Mouse (Mus musculus): Measurements from ENCODE around the gene Pomp. TPM values are rescaled to one million over a fixed set of nuclear protein-coding genes. Genes with fewer than 3 reads are reported as not detected.

Gene Pomp
- total RNA-seq, 2 experiments from 2014 or later = 149 to 163 TPM

- intact Hi-C loops (cut with DNase I) = loop anchor here (5.0 to 10.0 kb wide), 5 partner anchors 93 to 513 kb away; partner anchors contain the start of genes Flt1 and Flt3
- DNase-seq (ENCODE audit: extremely low spot score in 1 of 2, low spot score in 2 of 2) = no peak
These were observed 12.9 kb upstream of the Pomp start for GRCm38 (mm10) chr5:147847361-147847760.

- DNase-seq (ENCODE audit: extremely low spot score in 1 of 2, low spot score in 2 of 2) = peak; percentile 63 to 68
- intact Hi-C loops (cut with DNase I) = loop anchor here (5.0 to 10.0 kb wide), 5 partner anchors 94 to 514 kb away; partner anchors contain the start of genes Flt1 and Flt3
These were observed 11.9 kb upstream of the Pomp start for GRCm38 (mm10) chr5:147848164-147848863.

- no peak for DNase-seq (ENCODE audit: extremely low spot score in 1 of 2, low spot score in 2 of 2)
- intact Hi-C loops (cut with DNase I) = no loop called here
These were observed 10.1 kb upstream of the Pomp start for GRCm38 (mm10) chr5:147850194-147850593.

- no peak for DNase-seq (ENCODE audit: extremely low spot score in 1 of 2, low spot score in 2 of 2)
- intact Hi-C loops (cut with DNase I) = loop anchor here (10.0 kb wide), 1 partner anchor 85 kb away; no protein-coding TSS in a partner anchor
These were observed 199 bp upstream of the Pomp start for GRCm38 (mm10) chr5:147860076-147860448.

- intact Hi-C loops (cut with DNase I) = loop anchor here (10.0 kb wide), 1 partner anchor 76 kb away; no protein-coding TSS in a partner anchor
- DNase-seq (ENCODE audit: extremely low spot score in 1 of 2, low spot score in 2 of 2) = no peak
These were observed 8.4 kb downstream of the Pomp start for GRCm38 (mm10) chr5:147868674-147869073.

- intact Hi-C loops (cut with DNase I) = loop anchor here (10.0 kb wide), 1 partner anchor 75 kb away; no protein-coding TSS in a partner anchor
- DNase-seq (ENCODE audit: extremely low spot score in 1 of 2, low spot score in 2 of 2) = no peak
These were observed 9.3 kb downstream of the Pomp start for GRCm38 (mm10) chr5:147869568-147869967.

GRCm38 (mm10) chr5:147870296-147870695 is 10.0 kb downstream of the Pomp start:
- DNase-seq (ENCODE audit: extremely low spot score in 1 of 2, low spot score in 2 of 2) = no peak
- intact Hi-C loops (cut with DNase I) = loop anchor here (10.0 kb wide), 1 partner anchor 375 kb away; no protein-coding TSS in a partner anchor

GRCm38 (mm10) chr5:147871091-147871820 is 11.0 kb downstream of the Pomp start:
- intact Hi-C loops (cut with DNase I) = loop anchor here (10.0 kb wide), 1 partner anchor 374 kb away; no protein-coding TSS in a partner anchor
- DNase-seq (ENCODE audit: extremely low spot score in 1 of 2, low spot score in 2 of 2) = no peak

- intact Hi-C loops (cut with DNase I) = loop anchor here (10.0 kb wide), 1 partner anchor 370 kb away; no protein-coding TSS in a partner anchor
- DNase-seq (ENCODE audit: extremely low spot score in 1 of 2, low spot score in 2 of 2) = no peak
These were observed 14.3 kb downstream of the Pomp start for GRCm38 (mm10) chr5:147874491-147875065.

GRCm38 (mm10) chr5:147875210-147875609 is 14.9 kb downstream of the Pomp start:
- no peak for DNase-seq (ENCODE audit: extremely low spot score in 1 of 2, low spot score in 2 of 2)
- intact Hi-C loops (cut with DNase I) = loop anchor here (10.0 kb wide), 1 partner anchor 370 kb away; no protein-coding TSS in a partner anchor

GRCm38 (mm10) chr5:147877520-147877919 is 17.3 kb downstream of the Pomp start:
- peak in 1 of 2 experiments; percentile 49 for DNase-seq (ENCODE audit: extremely low spot score in 1 of 2, low spot score in 2 of 2)
- intact Hi-C loops (cut with DNase I) = loop anchor here (10.0 kb wide), 1 partner anchor 367 kb away; no protein-coding TSS in a partner anchor

GRCm38 (mm10) chr5:147879971-147880682 is 19.9 kb downstream of the Pomp start:
- intact Hi-C loops (cut with DNase I) = loop anchor here (10.0 kb wide), 1 partner anchor 365 kb away; no protein-coding TSS in a partner anchor
- no peak for DNase-seq (ENCODE audit: extremely low spot score in 1 of 2, low spot score in 2 of 2)

- intact Hi-C loops (cut with DNase I) = no loop called here
- no peak for DNase-seq (ENCODE audit: extremely low spot score in 1 of 2, low spot score in 2 of 2)
These were observed 23.3 kb downstream of the Pomp start for GRCm38 (mm10) chr5:147883581-147883980.

GRCm38 (mm10) chr5:147888313-147889297 is 28.3 kb downstream of the Pomp start:
- no peak for DNase-seq (ENCODE audit: extremely low spot score in 1 of 2, low spot score in 2 of 2)
- intact Hi-C loops (cut with DNase I) = no loop called here

GRCm38 (mm10) chr5:147892735-147893134 is 32.5 kb downstream of the Pomp start:
- no peak for DNase-seq (ENCODE audit: extremely low spot score in 1 of 2, low spot score in 2 of 2)
- intact Hi-C loops (cut with DNase I) = no loop called here

GRCm38 (mm10) chr5:147893143-147893542 is 32.9 kb downstream of the Pomp start:
- intact Hi-C loops (cut with DNase I) = no loop called here
- no peak for DNase-seq (ENCODE audit: extremely low spot score in 1 of 2, low spot score in 2 of 2)

GRCm38 (mm10) chr5:147893766-147894454 is 33.6 kb downstream of the Pomp start:
- intact Hi-C loops (cut with DNase I) = no loop called here
- peak in 1 of 2 experiments; percentile 48 for DNase-seq (ENCODE audit: extremely low spot score in 1 of 2, low spot score in 2 of 2)
